Mouse (Mus musculus) small intestine, adult 2 months (tissue): ENCODE measurements at regions not wholly inside any gene's neighbourhood (a gene's known extent, or its start where the extent isn't known, plus 50 kb on each side); places are given as distances from the start of the nearest gene placed in this dataset.

Experiments used
- H3K27ac ChIP-seq: fragments of 200-500 bp; 2 replicates; pipeline ENCODE4 v1.5.1; 2012; ENCODE audit warnings: low read depth, low read length, control low read depth, inconsistent platforms; ENCODE audit not compliant: insufficient read depth
- H3K27me3 ChIP-seq: fragments of 200-500 bp; 2 replicates; pipeline ENCODE4 v1.6.1; 2012; ENCODE audit warnings: mild to moderate bottlenecking, moderate library complexity, low read length, inconsistent platforms; ENCODE audit not compliant: control insufficient read depth, insufficient read depth
- H3K36me3 ChIP-seq: fragments of 200-500 bp; 2 replicates; pipeline ENCODE4 v1.6.1; 2012; ENCODE audit warnings: mild to moderate bottlenecking, low read length, control low read depth, inconsistent platforms; ENCODE audit not compliant: control insufficient read depth, insufficient read depth
- H3K4me1 ChIP-seq: fragments of 200-500 bp; 2 replicates; pipeline ENCODE4 v1.6.1; 2012; ENCODE audit warnings: low read length, inconsistent platforms, mixed read lengths; ENCODE audit not compliant: control insufficient read depth, insufficient read depth, insufficient read length
- H3K4me3 ChIP-seq: fragments of 200-500 bp; 2 replicates; pipeline ENCODE4 v1.5.1; 2012; ENCODE audit warnings: low read depth, mild to moderate bottlenecking, control low read depth, inconsistent platforms, low read length, moderate library complexity
- CTCF ChIP-seq: fragments of 200-500 bp; IDR thresholded peaks from 2 replicates; pipeline ENCODE4 v1.5.1; 2012; ENCODE audit warnings: low read depth, mild to moderate bottlenecking, control low read depth, inconsistent platforms, low read length, moderate library complexity, mixed read lengths; ENCODE audit not compliant: insufficient replicate concordance, insufficient read length; ENCODE audit errors: extremely low read depth
- POLR2A ChIP-seq: fragments of 200-500 bp; IDR thresholded peaks from 2 replicates; pipeline ENCODE4 v1.6.1; 2012; ENCODE audit warnings: low read depth, mild to moderate bottlenecking, control low read depth, inconsistent platforms, low read length, moderate library complexity
- WGBS: fragments of 180-500 bp; shearing (Covaris S2); methylation state at CpG from one replicate; pipeline ENCODE4 v1.1.7; 2018; 5-methylcytosine and 5-hydroxymethylcytosine counted together

- H3K27ac ChIP-seq = no peak overlapping the region
- H3K4me1 ChIP-seq = no peaks in the 10 kb centered on the region
- no peaks in the 10 kb centered on the region for H3K27me3 ChIP-seq
- 17% methylated on average over 1 of the region's 1 CpGs for whole genome bisulfite sequencing
- TF ChIP-seq CTCF = no peak
- TF ChIP-seq POLR2A = no peak
- H3K4me3 ChIP-seq = no peak overlapping the region
- H3K36me3 ChIP-seq = no peaks in the 10 kb centered on the region
Measured at GRCm38 (mm10) chr15:67855291-67855690, 1354.6 kb upstream of the Lrrc6 start.

DNA sequence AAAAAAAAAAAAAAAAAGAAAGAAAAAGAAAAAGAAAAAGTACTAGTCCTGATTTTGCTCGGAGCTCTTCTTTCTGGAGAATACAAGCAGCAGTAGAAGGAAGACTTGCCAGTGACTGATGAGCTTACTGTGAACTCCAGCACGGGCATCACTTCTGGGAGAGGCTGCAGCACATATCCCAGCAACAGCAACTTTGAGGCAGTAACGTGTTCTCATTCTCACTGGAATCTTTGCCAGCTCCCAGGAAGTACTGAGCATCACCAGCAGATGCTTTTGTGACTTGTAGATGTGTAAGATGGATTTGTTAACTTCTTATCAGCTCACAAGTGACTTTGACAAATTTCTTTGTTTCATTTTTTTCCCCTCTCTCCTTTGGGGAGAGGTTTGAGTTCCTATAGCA is 1349.4 kb upstream of the Lrrc6 start:
- no peaks in the 10 kb centered on the region for H3K36me3 ChIP-seq
- no peak overlapping the region for H3K27ac ChIP-seq
- TF ChIP-seq CTCF (no peak), POLR2A (no peak)
- H3K4me1 ChIP-seq = no peaks in the 10 kb centered on the region
- no peak overlapping the region for H3K4me3 ChIP-seq
- 65% methylated on average over 3 of the region's 3 CpGs for WGBS
- H3K27me3 ChIP-seq = no peaks in the 10 kb centered on the region

DNA sequence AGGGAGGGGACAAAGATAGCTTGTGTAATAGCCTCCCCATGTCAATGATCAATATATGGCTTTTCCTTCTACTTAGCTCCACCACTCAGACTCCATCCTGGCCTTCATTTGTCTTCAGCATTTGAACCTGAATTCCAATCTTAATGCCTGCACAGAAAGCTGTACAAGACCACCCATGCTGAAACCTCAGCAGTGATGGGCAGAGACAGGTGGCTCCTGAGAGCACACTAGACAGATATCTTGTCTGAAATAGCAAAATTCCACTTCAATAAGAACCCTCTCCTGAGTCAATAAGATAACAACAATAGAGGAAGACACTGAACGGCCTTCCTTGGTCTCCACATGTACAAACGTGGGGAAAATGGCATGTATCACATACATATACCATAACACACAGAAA is 1345.0 kb upstream of the Lrrc6 start:
- Histone ChIP-seq H3K27me3 (no peaks in the 10 kb centered on the region), H3K36me3 (no peaks in the 10 kb centered on the region), H3K4me3 (no peak overlapping the region), H3K4me1 (no peaks in the 10 kb centered on the region), H3K27ac (no peak overlapping the region)
- TF ChIP-seq POLR2A (no peak), CTCF (no peak)
- WGBS = 73% methylated on average over 2 of the region's 2 CpGs

- Histone ChIP-seq H3K4me3 (no peak overlapping the region), H3K36me3 (no peaks in the 10 kb centered on the region), H3K27ac (no peak overlapping the region), H3K27me3 (no peaks in the 10 kb centered on the region), H3K4me1 (no peaks in the 10 kb centered on the region)
- no peak for TF ChIP-seq POLR2A
- no peak for TF ChIP-seq CTCF
- 70% methylated on average over 3 of the region's 3 CpGs for WGBS
Measured at GRCm38 (mm10) chr15:67840671-67841070, 1340.0 kb upstream of the Lrrc6 start.

DNA sequence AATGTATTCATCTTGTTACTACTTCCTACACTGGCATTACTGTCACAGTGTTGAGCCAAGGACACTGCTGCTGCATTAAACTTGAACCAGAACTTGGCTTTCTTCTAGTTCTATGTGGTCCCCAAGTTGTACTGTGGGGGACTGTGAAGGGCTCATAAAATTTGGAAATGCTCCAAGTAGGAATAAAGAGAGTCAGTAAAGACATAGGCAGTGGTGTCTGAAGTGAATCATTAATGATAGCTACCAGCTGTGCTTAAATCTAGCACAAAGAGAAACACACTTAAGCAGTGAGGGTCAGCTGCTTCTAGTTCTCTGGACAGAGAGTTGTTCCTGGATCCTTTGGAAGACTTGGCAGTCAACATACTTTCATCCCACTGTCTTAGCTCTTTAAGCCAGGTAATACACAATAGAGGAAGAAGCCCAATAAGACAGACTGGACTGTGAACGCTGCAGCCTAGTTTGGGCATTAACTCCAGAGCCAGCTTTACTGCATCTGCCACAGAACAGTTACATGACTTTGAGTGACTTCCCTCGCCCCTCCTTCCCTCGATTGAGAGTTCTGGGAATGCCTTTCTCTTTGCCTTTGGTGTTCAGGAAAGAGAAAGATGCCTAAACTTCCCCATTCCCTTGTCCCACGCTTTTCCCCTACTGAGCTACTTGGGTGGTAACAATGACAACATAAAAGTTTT is 1325.2 kb upstream of the Lrrc6 start:
- no peak overlapping the region for H3K27ac ChIP-seq
- WGBS = 57% methylated on average over 4 of the region's 4 CpGs
- no peaks in the 10 kb centered on the region for H3K36me3 ChIP-seq
- H3K4me1 ChIP-seq = no peaks in the 10 kb centered on the region
- no peak for TF ChIP-seq POLR2A
- no peak for TF ChIP-seq CTCF
- H3K4me3 ChIP-seq = no peak overlapping the region
- no peaks in the 10 kb centered on the region for H3K27me3 ChIP-seq

DNA sequence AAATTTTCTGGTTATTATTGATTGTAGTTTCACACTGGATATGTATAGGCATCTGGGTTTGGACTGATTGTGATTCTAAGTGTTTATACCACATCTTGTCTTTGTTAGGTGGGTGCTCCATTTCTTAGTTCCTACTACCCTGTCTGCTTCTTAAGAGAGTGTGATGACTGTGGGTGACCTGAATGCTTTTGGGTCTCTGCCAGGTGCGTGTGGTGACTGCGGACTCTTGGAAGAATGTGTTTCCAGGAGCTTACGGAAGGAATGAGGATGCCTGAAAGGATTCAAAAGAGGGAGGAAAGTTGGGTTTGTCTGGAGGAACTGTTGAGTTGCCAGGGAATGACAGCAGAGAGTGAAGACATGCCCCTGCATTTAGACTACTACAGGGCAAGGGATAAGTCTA is 1322.5 kb upstream of the Lrrc6 start:
- H3K4me1 ChIP-seq = no peaks in the 10 kb centered on the region
- H3K36me3 ChIP-seq = no peaks in the 10 kb centered on the region
- H3K4me3 ChIP-seq = no peak overlapping the region
- no peaks in the 10 kb centered on the region for H3K27me3 ChIP-seq
- TF ChIP-seq CTCF = no peak
- TF ChIP-seq POLR2A = no peak
- WGBS = 80% methylated on average over 3 of the region's 3 CpGs
- H3K27ac ChIP-seq = no peak overlapping the region

DNA sequence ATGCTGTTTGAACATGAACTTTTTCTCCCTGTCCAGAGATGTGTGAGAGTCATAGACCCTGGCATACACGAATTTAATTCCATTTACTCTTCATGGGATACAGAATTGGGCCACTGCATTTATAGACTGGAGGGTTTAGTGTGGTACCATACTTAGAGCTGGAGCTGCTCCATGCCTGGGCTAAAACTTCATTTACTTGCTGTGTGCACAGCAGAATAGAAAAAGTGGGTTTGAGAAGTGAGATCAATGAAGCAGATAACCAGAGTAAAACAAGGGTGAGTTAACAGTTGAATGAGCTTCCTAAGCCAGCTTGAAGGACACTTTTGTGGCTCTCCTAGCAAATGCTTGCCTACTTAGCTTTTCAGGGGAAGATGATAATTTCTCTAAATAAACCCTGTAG is 1299.2 kb upstream of the Lrrc6 start:
- 72% methylated on average over 1 of the region's 1 CpGs for WGBS
- no peak for TF ChIP-seq CTCF
- TF ChIP-seq POLR2A = no peak
- Histone ChIP-seq H3K4me1 (no peaks in the 10 kb centered on the region), H3K36me3 (no peaks in the 10 kb centered on the region), H3K27me3 (0 out of 2 replicates have a peak, but pooled peaks cover 3% of the 10 kb centered on the region), H3K27ac (no peak overlapping the region), H3K4me3 (no peak overlapping the region)

DNA sequence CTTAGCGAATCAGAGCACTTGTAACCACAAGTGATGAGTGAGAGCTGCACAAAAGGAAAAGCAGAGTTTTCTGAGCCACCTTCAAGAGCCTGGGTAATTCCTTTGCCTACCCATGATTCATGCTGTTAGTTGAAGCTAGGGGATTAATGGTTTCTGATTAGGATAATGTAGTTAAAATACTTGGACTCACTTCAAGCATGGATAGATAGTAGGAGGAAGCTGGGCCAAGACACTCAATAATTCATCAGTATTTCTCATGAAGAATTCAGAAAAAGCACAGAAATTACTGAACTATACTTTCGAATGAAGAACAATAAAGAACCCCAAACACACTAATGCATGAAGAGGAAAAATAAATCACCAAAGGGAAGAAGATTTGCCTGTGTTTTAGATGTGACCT is 1294.9 kb upstream of the Lrrc6 start:
- no peak for TF ChIP-seq CTCF
- no peak for TF ChIP-seq POLR2A
- WGBS = 85% methylated on average over 2 of the region's 2 CpGs

More for the DNA sequence above, 1294.9 kb upstream of the Lrrc6 start:
- Histone ChIP-seq H3K27me3 (0 out of 2 replicates have a peak, but pooled peaks cover 3% of the 10 kb centered on the region), H3K4me1 (no peaks in the 10 kb centered on the region), H3K36me3 (no peaks in the 10 kb centered on the region), H3K27ac (no peak overlapping the region), H3K4me3 (no peak overlapping the region)
